Mouse (Mus musculus): ENCODE data around the gene 2900011O08Rik.
"Not testable (repeated sequence)": the region's sequence is repeated elsewhere in the genome, so short reads cannot be mapped to it uniquely, and the experiment has no call there.

2900011O08Rik gene

DNA sequence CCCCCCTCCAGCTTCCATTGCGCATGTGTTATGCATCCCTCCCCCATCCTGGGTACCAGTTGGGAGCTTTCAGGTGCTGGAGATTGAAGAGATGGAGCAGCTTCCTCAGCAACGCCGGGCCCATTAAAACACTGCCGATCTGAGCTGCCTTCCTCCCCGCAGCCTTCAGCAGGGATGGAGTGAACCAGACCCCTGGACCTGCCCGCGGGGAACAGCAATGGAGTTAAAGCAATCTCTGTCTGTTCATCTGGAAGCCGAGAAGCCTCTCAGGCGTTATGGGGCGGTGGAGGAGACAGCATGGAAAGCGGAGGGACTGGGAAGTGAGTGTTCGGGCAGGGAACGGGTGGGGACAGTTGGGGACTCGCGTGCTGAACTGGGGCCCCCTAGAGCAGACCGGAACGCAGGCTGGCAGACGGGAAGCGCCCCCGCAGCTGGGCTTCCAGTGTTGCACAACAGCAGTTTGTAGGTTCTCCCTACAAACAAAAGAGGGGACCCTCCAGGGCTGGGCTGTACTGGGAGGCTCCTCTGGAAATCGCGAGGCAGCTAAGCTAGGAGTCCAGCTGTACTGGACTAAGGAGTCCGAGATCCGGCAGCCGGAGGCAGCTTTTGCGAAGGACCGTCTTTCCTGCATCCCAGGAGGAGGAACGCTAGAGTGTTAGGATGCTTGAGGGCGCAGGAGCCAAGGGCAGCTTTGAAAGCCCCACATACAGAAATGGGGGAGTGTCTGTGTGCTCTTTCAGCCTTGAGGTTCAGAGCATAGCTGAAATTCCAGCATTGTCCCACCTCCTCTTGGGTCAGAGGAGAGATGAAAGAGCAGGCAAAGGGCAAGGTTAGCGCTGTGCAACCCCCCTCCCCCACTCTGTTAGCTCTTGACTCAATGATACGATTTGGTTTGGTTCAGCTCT, at the start of gene 2900011O08Rik, which contains the start of gene Ifitm7:
2900011O08Rik (plus strand) TSS at position 31 of the 905 bp plus-strand sequence.
Ifitm7 (minus strand) TSS at position 315 of the 905 bp plus-strand sequence.
- peak; percentile 64 for DNase-seq

- peak; percentile 91 for DNase-seq
These were observed 46.1 kb upstream of the 2900011O08Rik start for GRCm38 (mm10) chr16:13940139-13940846.

DNA sequence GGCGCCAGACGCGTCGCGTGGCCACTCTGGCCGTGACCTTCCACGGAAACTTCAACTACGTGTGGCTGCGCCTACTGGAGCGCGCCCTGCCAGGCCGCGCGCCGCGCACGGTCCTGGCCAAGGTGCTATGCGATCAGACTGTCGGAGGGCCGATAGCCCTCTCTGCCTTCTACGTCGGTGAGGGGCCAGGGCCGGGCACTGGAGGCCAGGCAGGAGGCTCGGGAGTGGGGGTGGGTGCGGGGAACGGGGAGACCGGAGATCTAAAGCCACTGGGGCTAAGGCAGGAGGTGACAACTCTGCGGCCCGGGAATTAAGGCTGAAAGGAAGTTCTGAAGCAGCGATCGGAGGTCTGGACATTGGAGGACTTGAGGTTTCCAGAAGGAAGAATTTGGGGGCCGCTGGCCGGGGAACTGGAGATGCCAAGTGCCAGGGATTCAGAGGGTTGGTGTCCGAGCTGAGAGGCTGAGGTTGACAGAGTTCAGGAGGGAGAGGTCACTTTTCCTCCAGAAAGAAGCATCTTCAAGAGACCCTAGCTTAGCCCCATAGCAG, 45.5 kb upstream of the 2900011O08Rik start:
- no peak for DNase-seq

- no peak for DNase-seq
These were observed 42.2 kb upstream of the 2900011O08Rik start for GRCm38 (mm10) chr16:13944178-13944577.

- DNase-seq = peak; percentile 45
These were observed 41.7 kb upstream of the 2900011O08Rik start for GRCm38 (mm10) chr16:13944752-13945151.

DNA sequence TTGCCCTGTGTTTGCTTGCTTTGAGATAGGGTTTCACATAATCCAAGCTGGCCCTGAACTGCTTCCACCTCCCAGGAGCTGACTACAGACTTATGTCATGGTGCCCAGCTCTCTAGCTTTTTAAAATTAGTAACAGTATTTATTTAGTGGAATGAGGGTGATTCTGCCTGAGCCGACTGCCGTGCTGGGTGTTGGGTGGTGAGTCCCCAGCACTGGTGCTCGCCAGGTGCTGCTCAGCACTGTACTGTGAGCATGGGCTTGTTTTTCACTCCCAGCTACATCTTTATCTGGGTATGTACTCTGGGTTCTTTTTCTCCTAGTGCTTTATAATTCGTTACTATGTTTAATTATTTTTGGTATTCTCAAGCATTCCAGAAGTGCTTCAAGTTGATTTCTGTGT, 41.3 kb upstream of the 2900011O08Rik start:
- DNase-seq = no peak

- DNase-seq = no peak
These were observed 40.1 kb upstream of the 2900011O08Rik start for GRCm38 (mm10) chr16:13946306-13946705.

- no peak for DNase-seq
These were observed 35.2 kb upstream of the 2900011O08Rik start for GRCm38 (mm10) chr16:13951245-13951644.

GRCm38 (mm10) chr16:13962053-13962452, 24.4 kb upstream of the 2900011O08Rik start:
- DNase-seq = no peak

- DNase-seq = no peak
These were observed 17.3 kb upstream of the 2900011O08Rik start for GRCm38 (mm10) chr16:13969096-13969495.

DNA sequence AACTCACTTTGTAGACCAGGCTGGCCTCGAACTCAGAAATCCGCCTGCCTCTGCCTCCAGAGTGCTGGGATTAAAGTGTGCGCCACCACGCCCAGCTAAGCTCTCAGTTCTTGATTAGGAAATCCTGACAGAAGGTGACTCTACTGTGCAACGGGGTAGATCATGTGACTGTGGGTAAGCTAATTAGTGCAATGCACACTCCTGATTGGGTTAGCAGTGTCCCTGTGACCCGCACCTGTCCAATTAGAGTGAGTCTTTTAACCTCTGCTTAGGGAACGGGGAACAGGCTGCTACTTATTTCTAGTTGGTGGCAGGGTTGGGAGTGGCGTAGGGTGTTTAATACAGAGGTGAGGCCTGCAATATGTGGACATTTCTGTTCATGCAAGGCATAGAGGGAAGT, 14.4 kb upstream of the 2900011O08Rik start:
- DNase-seq = no peak

GRCm38 (mm10) chr16:13976358-13976896, 10.0 kb upstream of the 2900011O08Rik start:
- DNase-seq = not testable (repeated sequence)

DNA sequence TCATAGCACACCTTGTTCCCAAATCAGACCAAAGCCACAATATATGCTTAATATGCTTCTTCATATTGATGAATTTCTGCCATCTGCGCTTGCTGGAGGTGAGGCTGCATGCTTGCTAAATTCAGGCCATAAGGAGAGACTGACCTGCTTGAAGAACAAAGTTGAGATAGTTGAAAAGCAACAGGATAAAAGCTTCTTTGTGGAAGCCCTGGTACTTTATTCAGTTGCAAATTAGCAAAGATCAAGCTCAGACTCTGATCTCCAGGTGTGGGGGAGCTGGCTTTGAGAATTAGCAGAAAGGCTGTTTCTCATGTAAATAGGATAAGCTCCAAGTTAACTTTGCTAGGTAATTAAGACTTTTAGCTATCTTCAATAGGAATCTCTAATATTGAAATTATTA, 9.4 kb upstream of the 2900011O08Rik start:
- not testable (repeated sequence) for DNase-seq

DNA sequence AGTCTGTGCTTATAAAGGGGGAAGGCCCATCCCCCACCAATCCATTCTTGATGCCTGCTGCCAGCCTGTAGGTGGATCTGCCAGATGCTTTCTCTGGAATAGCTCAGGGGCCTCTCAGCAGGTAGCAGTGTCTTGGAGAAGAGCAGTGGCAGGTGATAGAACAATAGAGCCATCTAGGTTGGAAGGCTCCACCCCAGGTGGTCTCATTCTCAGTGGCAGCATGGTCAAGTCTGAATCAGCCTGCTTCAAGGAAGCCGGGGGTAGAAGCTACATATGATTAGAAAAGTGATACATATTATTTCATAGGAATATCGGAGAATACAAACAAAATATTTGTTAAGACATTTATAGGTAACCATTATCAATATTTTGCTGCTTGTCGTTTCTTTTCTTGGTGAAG, 4.7 kb upstream of the 2900011O08Rik start:
- DNase-seq = not testable (repeated sequence)

DNA sequence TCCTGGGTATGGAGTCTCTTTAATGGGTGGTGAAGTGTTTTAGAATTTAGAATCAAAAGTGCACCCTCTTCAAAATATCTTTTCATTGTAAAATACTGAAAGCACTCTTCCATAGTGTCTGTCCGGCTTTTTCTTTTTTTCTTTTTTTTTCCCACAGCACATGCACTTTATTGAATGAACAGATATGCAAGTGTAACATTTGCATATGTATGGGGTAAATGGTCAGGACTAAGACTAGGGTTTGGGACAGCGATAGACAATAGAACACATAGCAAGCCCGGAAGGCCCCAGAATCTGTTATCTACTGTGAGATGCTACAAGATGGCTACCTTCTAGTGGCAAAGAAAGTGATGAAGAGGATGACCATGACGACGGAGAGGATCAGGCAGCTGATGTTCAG, 3.2 kb upstream of the 2900011O08Rik start:
- no peak for DNase-seq

DNA sequence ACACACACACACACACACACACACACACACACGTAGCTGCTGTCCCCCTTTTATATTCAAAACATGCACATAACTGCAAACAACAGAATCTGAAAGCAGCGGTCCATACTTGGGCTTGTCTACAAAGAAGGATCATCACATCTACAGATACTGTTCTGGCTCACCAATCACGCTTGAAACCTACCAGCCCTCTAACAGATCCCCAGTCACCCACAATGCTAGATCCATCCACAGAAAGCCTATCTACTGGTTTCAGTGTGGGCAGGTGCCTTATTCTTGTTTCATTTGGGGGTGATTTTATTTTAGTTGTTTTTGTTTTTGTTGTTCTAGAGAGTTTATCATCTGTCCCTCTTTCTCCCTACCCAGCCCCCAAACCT, 219 bp upstream of the 2900011O08Rik start:
- DNase-seq = peak; percentile 14

DNA sequence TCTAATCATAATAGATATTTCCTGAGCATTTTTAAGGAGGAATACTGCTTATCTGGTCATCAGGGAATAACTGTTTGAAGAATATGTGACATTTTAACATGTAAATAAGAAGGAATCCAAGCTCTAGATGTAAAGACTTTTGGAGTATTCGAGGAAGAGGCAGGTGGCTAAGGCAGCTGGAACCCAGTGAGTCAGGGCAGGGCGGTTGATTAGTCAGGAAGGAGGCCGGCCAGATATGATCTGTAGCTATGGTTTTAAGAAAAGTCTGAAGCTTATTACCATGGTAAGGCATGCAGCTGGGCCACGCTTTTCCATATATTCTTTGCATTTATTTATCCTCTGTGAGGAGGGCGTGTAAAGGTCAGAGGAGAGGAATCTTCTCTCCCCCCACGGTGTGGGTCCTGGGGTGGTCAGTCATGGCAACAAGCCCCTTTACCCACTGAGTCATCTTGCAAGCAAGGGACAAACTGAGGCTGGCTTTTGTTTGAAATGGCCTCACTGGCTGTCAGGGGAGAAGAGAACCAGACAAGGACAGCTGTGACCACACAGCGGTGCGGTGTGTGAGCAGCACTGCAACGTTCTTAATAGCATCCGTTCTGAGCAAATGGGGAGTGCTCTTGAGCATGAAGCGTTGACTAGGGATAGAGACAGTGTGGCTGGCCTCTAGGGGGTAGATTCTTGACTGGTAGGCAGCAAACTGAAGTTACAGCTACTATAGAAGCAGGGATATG, 6.3 kb downstream of the 2900011O08Rik start:
- no peak for DNase-seq

DNA sequence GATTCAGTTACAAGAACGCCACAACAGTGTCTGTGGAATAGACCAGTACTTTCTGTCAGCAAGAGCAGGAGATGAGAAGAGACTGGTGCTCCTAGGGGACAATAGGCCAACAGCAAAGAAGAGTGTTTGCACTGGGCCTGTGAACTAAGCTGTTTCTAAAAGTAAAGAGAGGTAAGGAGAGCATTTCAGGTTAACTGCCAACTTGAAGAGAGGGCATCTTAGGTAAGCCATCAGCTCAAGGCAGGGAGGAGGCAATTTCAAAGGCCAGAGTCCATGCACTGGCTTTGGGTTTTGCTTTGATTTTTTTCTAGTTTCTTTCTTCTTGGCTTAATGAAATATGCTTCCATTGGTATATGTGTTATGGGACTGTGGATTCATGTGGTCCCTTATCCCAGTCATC, 7.7 kb downstream of the 2900011O08Rik start:
- no peak for DNase-seq

GRCm38 (mm10) chr16:13994502-13994901, 8.1 kb downstream of the 2900011O08Rik start:
- no peak for DNase-seq

- no peak for DNase-seq
These were observed 17.2 kb downstream of the 2900011O08Rik start for GRCm38 (mm10) chr16:14003386-14004130.

DNA sequence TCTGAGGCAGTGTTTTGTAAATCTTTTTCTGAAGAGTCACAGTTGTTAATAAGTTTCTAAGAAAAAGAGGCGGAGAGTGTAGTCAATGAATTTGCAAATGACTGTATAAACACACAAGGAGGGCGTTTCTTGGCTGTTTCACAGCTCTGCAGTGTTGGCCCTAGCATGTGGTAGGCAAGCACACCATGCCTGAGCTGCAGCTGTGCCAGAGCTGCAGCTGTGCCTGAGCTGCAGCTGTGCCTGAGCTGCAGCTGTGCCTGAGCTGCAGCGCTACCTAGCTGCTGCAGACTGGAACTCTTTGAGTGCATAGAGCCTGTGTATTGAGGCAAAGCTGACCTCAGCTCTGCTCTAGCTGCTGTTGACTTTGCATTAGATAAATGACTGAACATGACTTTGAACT, 17.8 kb downstream of the 2900011O08Rik start:
- no peak for DNase-seq

- DNase-seq = no peak
These were observed 18.3 kb downstream of the 2900011O08Rik start for GRCm38 (mm10) chr16:14004726-14005125.

Data from layer of hippocampus, adult 9-11 months (tissue).